Comparison of ENCODE assay signal across 19 mouse cellular contexts in the genomic region with DNA sequence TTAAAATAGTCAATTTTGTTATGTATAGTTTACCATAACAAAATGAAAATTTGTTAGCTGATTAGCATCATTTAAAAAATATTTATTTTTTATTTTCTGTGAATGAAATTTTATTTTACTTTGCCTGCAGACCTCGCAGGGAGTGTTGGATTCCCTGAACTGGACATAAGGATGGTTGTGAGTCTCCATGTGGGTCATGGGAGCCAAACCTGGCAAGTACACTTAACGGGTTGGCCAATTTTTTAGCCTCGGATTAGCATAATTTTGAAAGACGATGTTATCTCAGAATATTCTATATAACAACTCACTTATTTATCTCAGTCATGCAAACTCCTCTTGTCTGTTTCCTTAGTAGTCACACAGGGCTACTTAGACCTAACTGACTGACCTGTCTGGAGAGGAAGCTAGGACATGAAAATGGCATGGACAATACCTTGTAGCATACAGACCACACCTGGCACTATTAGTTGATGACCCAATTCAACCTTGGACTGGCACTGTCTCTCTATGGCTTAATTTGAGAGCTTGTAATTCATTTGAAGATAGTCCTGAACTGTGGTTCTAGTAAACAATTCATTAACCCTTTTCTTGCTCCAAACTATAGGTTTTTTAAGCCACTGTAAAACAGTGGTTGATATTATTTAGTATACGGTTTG. TPM values are rescaled to one million over a fixed set of nuclear protein-coding genes. Genes with fewer than 3 reads are reported as not detected.
DNase-seq lines count a peak whose midpoint lies in the region; ATAC-seq and TF ChIP-seq lines count a peak whose summit lies in the region.
"Had no signal": no experiment of that assay in that cellular context is flagged by ENCODE, and none has a peak within 500 bp of the region (broad histone marks: within the 10 kb centered on the region; RNA-seq: fewer than 3 reads in every experiment).

No protein-coding gene starts in this region.

- H3K9me3 ChIP-seq in intestine, postnatal 0 days (ENCODE audit: control insufficient read depth) = no peaks in the 10 kb centered on the region
- H3K9me3 ChIP-seq: embryonic facial prominence, embryonic 15.5 days; heart, embryonic 12.5 days; hindbrain, embryonic 10.5 days had no signal

- no peaks in the 10 kb centered on the region for H3K27me3 ChIP-seq in cerebellum, adult 2 months (ENCODE audit: control insufficient read depth, insufficient read depth, low read length)
- no peaks in the 10 kb centered on the region for H3K27me3 ChIP-seq in intestine, postnatal 0 days (replicated peaks; ENCODE audit: control insufficient read depth, insufficient read depth, low read length)
- H3K27me3 ChIP-seq: CH12.LX; embryonic facial prominence, embryonic 15.5 days; heart, embryonic 12.5 days had no signal

- no peak for ATAC-seq in intestine, postnatal 0 days
- ATAC-seq: forebrain, embryonic 16.5 days; intestine, embryonic 16.5 days had no signal

- no peak overlapping the region for H3K9ac ChIP-seq in intestine, postnatal 0 days (ENCODE audit: low read depth, low read length)
- H3K9ac ChIP-seq: embryonic facial prominence, embryonic 15.5 days; heart, embryonic 12.5 days; hindbrain, embryonic 14.5 days had no signal

- peaks cover 19% of the 10 kb centered on the region for H3K36me3 ChIP-seq in intestine, postnatal 0 days (ENCODE audit: control insufficient read depth, insufficient read depth)

- no peak overlapping the region for H3K27ac ChIP-seq in cerebellum, adult 2 months (ENCODE audit: insufficient read depth, low read length)
- no peak overlapping the region for H3K27ac ChIP-seq in intestine, postnatal 0 days (ENCODE audit: low read depth, low read length)
- H3K27ac ChIP-seq: embryonic facial prominence, embryonic 15.5 days; hindbrain, embryonic 10.5 days; hindbrain, embryonic 14.5 days had no signal

- no peak overlapping the region for H3K4me2 ChIP-seq in intestine, postnatal 0 days (replicated peaks; ENCODE audit: low read depth)
- H3K4me2 ChIP-seq: embryonic facial prominence, embryonic 15.5 days; heart, embryonic 12.5 days; hindbrain, embryonic 14.5 days had no signal

- no peak overlapping the region for H3K4me3 ChIP-seq in cerebellum, adult 2 months (replicated peaks; ENCODE audit: insufficient read depth, low read depth, low read length)
- H3K4me3 ChIP-seq in intestine, postnatal 0 days (ENCODE audit: low read depth, low read length) = no peak overlapping the region
- H3K4me3 ChIP-seq: embryonic facial prominence, embryonic 15.5 days; erythroblast, embryonic 14.5 days; heart, embryonic 12.5 days; hindbrain, embryonic 10.5 days had no signal

- no peak for TF ChIP-seq CTCF in cerebellum, adult 2 months (IDR thresholded peaks at IDR 0.05; ENCODE audit: borderline replicate concordance, insufficient read depth, low read depth, low read length)
- TF ChIP-seq CTCF in intestine, postnatal 0 days (IDR thresholded peaks at IDR 0.05; ENCODE audit: low read depth) = no peak

- peak; percentile 32 to 68 for DNase-seq in cerebellum, adult 2 months
- DNase-seq in cerebellum, adult 11 months = no peak
- DNase-seq in cerebellum, postnatal 10 days = peak; percentile 57 to 65
- DNase-seq in fat pad, adult 2 months (ENCODE audit: extremely low read depth, low read depth, low spot score) = peak; percentile 36
- DNase-seq in Muller cell, postnatal 12 days (ENCODE audit: inconsistent ontology term) = no peak
- DNase-seq: adrenal gland, adult 2 months; adrenal gland, postnatal 25 days; embryo, embryonic 11 days; gastrocnemius, postnatal 14 days; kidney, adult 9 months had no signal

- H3K4me1 ChIP-seq in cerebellum, adult 2 months (ENCODE audit: control insufficient read depth, insufficient read depth, low read length) = peaks cover 5% of the 10 kb centered on the region; the same call in 1 of the 2 replicates
- no peaks in the 10 kb centered on the region for H3K4me1 ChIP-seq in intestine, postnatal 0 days (replicated peaks; ENCODE audit: control insufficient read depth, insufficient read depth, low read length)
- H3K4me1 ChIP-seq: embryonic facial prominence, embryonic 15.5 days; hindbrain, embryonic 10.5 days had no signal

- TF ChIP-seq POLR2A in cerebellum, adult 2 months (IDR thresholded peaks at IDR 0.05; ENCODE audit: borderline replicate concordance, insufficient read depth, low read length) = no peak

- WGBS in cerebellum, adult 2 months = 25% methylated on average over 5 of the region's 5 CpGs
- 94% methylated on average over 5 of the region's 5 CpGs for WGBS in intestine, postnatal 0 days

RNA-seq across cellular contexts. Expression of a gene that starts 54.3 kb away (rescaled TPM):
- 52.4 and 52.6 TPM in 2 replicates for polyA plus RNA-seq in cerebellum, adult 2 months (2012; rRNA removed)
- 48.0 and 56.4 TPM in 2 replicates for polyA plus RNA-seq in intestine, postnatal 0 days (2015; fragmentation: Nextera tagmentation; extraction: Ambion mirVana)

Comparison
In these comparisons a context has a peak if more than half of its experiments do, and no peak if none do; other contexts are left out.
1. DNase-seq: peak in cerebellum, adult 2 months (2 of 2), cerebellum, postnatal 10 days (2 of 2) and fat pad, adult 2 months (single experiment); none in cerebellum, adult 11 months (single experiment) and Muller cell, postnatal 12 days (single experiment).